Mouse (Mus musculus) CH12.LX (cell line): ENCODE measurements around the gene Xcl1. TPM values are rescaled to one million over a fixed set of nuclear protein-coding genes. Genes with fewer than 3 reads are reported as not detected.

ENCODE experiments used
- DNase-seq: peaks from one replicate; pipeline ENCODE4 v3.0.0-alpha.2; 2013; ENCODE audit errors: extremely low read depth
- H3K27ac ChIP-seq: 2 replicates; pipeline ENCODE4 v1.5.1; 2012; ENCODE audit warnings: low read depth, mild to moderate bottlenecking, control low read depth, moderate library complexity; ENCODE audit not compliant: insufficient read depth
- H3K27me3 ChIP-seq: replicated peaks from 2 replicates; pipeline ENCODE3; 2012; ENCODE audit warnings: inconsistent platforms
- H3K36me3 ChIP-seq, 2 experiments: replicated peaks in 1 of 2; 2 replicates each; pipeline versions ENCODE3 to v1.6.1; 2012; ENCODE audit warnings: inconsistent platforms in 1 of 2, low read length in 1 of 2, mild to moderate bottlenecking in 1 of 2, mixed read lengths in 1 of 2, moderate library complexity in 1 of 2; ENCODE audit not compliant: control insufficient read depth in 1 of 2, insufficient read depth in 1 of 2
- H3K4me1 ChIP-seq, 2 experiments: 2 replicates each; pipeline ENCODE4 v1.6.1; 2012; ENCODE audit warnings: inconsistent platforms in 1 of 2, moderate library complexity in 1 of 2; ENCODE audit not compliant: insufficient read depth in 2 of 2, control insufficient read depth in 1 of 2
- H3K4me2 ChIP-seq: 2 replicates; pipeline ENCODE4 v1.6.1; 2012; ENCODE audit warnings: low read depth, mild to moderate bottlenecking, control low read depth; ENCODE audit not compliant: poor library complexity, insufficient read depth, severe bottlenecking
- H3K4me3 ChIP-seq, 3 experiments: fragments of 150-350 bp in 1 of 3; sonication (generic) in 1 of 3; replicated peaks in 1 of 3; 2 replicates each; pipeline versions ENCODE3 to v1.5.1; 2011 to 2012; ENCODE audit warnings: low read depth in 2 of 3, low read length in 2 of 3, mild to moderate bottlenecking in 2 of 3, moderate library complexity in 2 of 3, control low read depth in 1 of 3, improper control_type of control experiment in 1 of 3, inconsistent platforms in 1 of 3, mixed read lengths in 1 of 3; ENCODE audit not compliant: poor library complexity in 1 of 3
- H3K79me2 ChIP-seq: replicated peaks from 2 replicates; pipeline ENCODE4 v1.6.1; 2012; ENCODE audit warnings: mild to moderate bottlenecking, moderate library complexity; ENCODE audit not compliant: control insufficient read depth, poor library complexity, insufficient read depth, severe bottlenecking; ENCODE audit errors: extremely low read depth
- H3K9ac ChIP-seq: 2 replicates; pipeline ENCODE4 v1.6.1; 2012; ENCODE audit warnings: low read depth, mild to moderate bottlenecking, control low read depth, moderate library complexity; ENCODE audit not compliant: insufficient read depth
- H3K9me3 ChIP-seq: replicated peaks from 2 replicates; pipeline ENCODE3; 2012; ENCODE audit warnings: low read length, inconsistent platforms, mixed read lengths
- BHLHE40 ChIP-seq: IDR thresholded peaks from 2 replicates; pipeline ENCODE4 v1.6.1; 2011; ENCODE audit warnings: mild to moderate bottlenecking, low read depth, low read length, improper control_type of control experiment
- ELF1 ChIP-seq: IDR thresholded peaks from 2 replicates; pipeline ENCODE4 v1.6.1; 2014; ENCODE audit warnings: low read depth, mild to moderate bottlenecking, inconsistent platforms, low read length, improper control_type of control experiment
- ETS1 ChIP-seq: conservative IDR thresholded peaks from 2 replicates; pipeline ENCODE4 v1.6.1; 2012; ENCODE audit warnings: low read depth, mild to moderate bottlenecking, inconsistent platforms, low read length, improper control_type of control experiment, moderate library complexity
- HCFC1 ChIP-seq: IDR thresholded peaks from 2 replicates; pipeline ENCODE4 v1.6.1; 2012; ENCODE audit warnings: low read depth, mild to moderate bottlenecking, inconsistent platforms, low read length, improper control_type of control experiment
- JUND ChIP-seq: conservative IDR thresholded peaks from 2 replicates; pipeline ENCODE4 v1.6.1; 2011; ENCODE audit warnings: low read depth, low read length, improper control_type of control experiment
- KAT2A ChIP-seq: IDR thresholded peaks from 2 replicates; pipeline ENCODE4 v1.6.1; 2012; ENCODE audit warnings: low read length, improper control_type of control experiment, inconsistent platforms; ENCODE audit not compliant: insufficient replicate concordance
- MAFK ChIP-seq: IDR thresholded peaks from 2 replicates; pipeline ENCODE4 v1.6.1; 2011; ENCODE audit warnings: low read length, improper control_type of control experiment; ENCODE audit not compliant: insufficient replicate concordance
- MAZ ChIP-seq: IDR thresholded peaks from 2 replicates; pipeline ENCODE4 v1.6.1; 2012; ENCODE audit warnings: low read depth, mild to moderate bottlenecking, inconsistent platforms, low read length, improper control_type of control experiment, moderate library complexity
- MEF2A ChIP-seq: IDR thresholded peaks from 2 replicates; pipeline ENCODE4 v1.6.1; 2014; ENCODE audit warnings: low read depth, mild to moderate bottlenecking, inconsistent platforms, low read length, improper control_type of control experiment, borderline replicate concordance
- MYC ChIP-seq: IDR thresholded peaks from 2 replicates; pipeline ENCODE4 v1.6.1; 2011; ENCODE audit warnings: low read depth, mild to moderate bottlenecking, improper control_type of control experiment, low read length
- NELFE ChIP-seq: IDR thresholded peaks from 2 replicates; pipeline ENCODE4 v1.6.1; 2011; ENCODE audit warnings: low read depth, low read length, improper control_type of control experiment
- PAX5 ChIP-seq: IDR thresholded peaks from 2 replicates; pipeline ENCODE4 v1.6.1; 2012; ENCODE audit warnings: low read length, inconsistent platforms, mixed read lengths
- POLR2A ChIP-seq: IDR thresholded peaks from 2 replicates; pipeline ENCODE4 v1.6.1; 2011; ENCODE audit warnings: low read depth, mild to moderate bottlenecking, improper control_type of control experiment, low read length
- POLR2AphosphoS2 ChIP-seq: IDR thresholded peaks from 2 replicates; pipeline ENCODE4 v1.6.1; 2011; ENCODE audit warnings: low read depth, low read length, improper control_type of control experiment
- RAD21 ChIP-seq: IDR thresholded peaks from 2 replicates; pipeline ENCODE4 v1.6.1; 2011; ENCODE audit warnings: low read depth, mild to moderate bottlenecking, low read length, improper control_type of control experiment, moderate library complexity
- RCOR1 ChIP-seq: conservative IDR thresholded peaks from 2 replicates; pipeline ENCODE4 v1.6.1; 2012; ENCODE audit warnings: low read depth, mild to moderate bottlenecking, inconsistent platforms, low read length, improper control_type of control experiment
- SIN3A ChIP-seq: IDR thresholded peaks from 2 replicates; pipeline ENCODE4 v1.6.1; 2012; ENCODE audit warnings: low read length, improper control_type of control experiment, inconsistent platforms
- UBTF ChIP-seq: IDR thresholded peaks from 2 replicates; pipeline ENCODE4 v1.6.1; 2012; ENCODE audit warnings: low read depth, mild to moderate bottlenecking, inconsistent platforms, low read length, improper control_type of control experiment, moderate library complexity
- USF1 ChIP-seq: IDR thresholded peaks from 2 replicates; pipeline ENCODE4 v1.6.1; 2014; ENCODE audit warnings: low read depth, mild to moderate bottlenecking, inconsistent platforms, low read length, improper control_type of control experiment
- USF2 ChIP-seq: conservative IDR thresholded peaks from 2 replicates; pipeline ENCODE4 v1.6.1; 2011; ENCODE audit warnings: low read depth, low read length, improper control_type of control experiment
- ZC3H11A ChIP-seq: IDR thresholded peaks from 2 replicates; pipeline ENCODE4 v1.6.1; 2012; ENCODE audit warnings: low read depth, mild to moderate bottlenecking, inconsistent platforms, low read length, improper control_type of control experiment
- ZKSCAN1 ChIP-seq: IDR thresholded peaks from 2 replicates; pipeline ENCODE4 v1.6.1; 2012; ENCODE audit warnings: low read depth, inconsistent platforms, low read length, improper control_type of control experiment, borderline replicate concordance
- ZMIZ1 ChIP-seq: IDR thresholded peaks from 2 replicates; pipeline ENCODE4 v1.6.1; 2012; ENCODE audit warnings: low read depth, mild to moderate bottlenecking, inconsistent platforms, low read length, improper control_type of control experiment
- ZNF384 ChIP-seq: IDR thresholded peaks from 2 replicates; pipeline ENCODE4 v1.6.1; 2012; ENCODE audit warnings: low read depth, low read length, improper control_type of control experiment, inconsistent platforms
- dilution Hi-C: fragments of 300-500 bp; cut with MboI; formaldehyde crosslinking; loops from 2 replicates; pipeline ENCODE4 v1.14.3; 2020; ENCODE audit warnings: low sequenced_read_pairs; ENCODE audit not compliant: extremely low pct_unique_long_range_greater_than_20kb, extremely low pct_ligation_motif_present
- in situ Hi-C: fragments of 300-500 bp; cut with MboI; formaldehyde crosslinking; loops from 3 replicates; pipeline ENCODE4 v1.14.3; 2019; ENCODE audit warnings: low sequenced_read_pairs, low pct_ligation_motif_present, low pct_unique_long_range_greater_than_20kb, mixed read lengths
- polyA plus RNA-seq: library from polyadenylated mRNA; unstranded; fragments of >175 nt; gene quantifications from 2 replicates; pipeline ENCODE4 v1.2.1, GENCODE M21; 2012; ENCODE audit warnings: low read depth; ENCODE audit not compliant: insufficient read length
- total RNA-seq, 2 experiments: library from RNA; depleted of rRNA; stranded (reverse); fragments of 300-350 nt in 1 of 2; fragments of >200 nt in 1 of 2; gene quantifications; 2 replicates each; pipeline ENCODE4 v1.2.3; 2012 to 2014

Xcl1 gene
- total and polyA plus RNA-seq, 3 experiments, result 0.46 to 0.68 TPM; not detected in 1

- no peak for DNase-seq
- Histone ChIP-seq H3K9me3 (no peaks in the 10 kb centered on the region), H3K4me3 (no peak overlapping the region), H3K4me2 (no peak overlapping the region), H3K36me3 (no peaks in the 10 kb centered on the region), H3K27me3 (no peaks in the 10 kb centered on the region), H3K9ac (no peak overlapping the region), H3K79me2 (no peaks in the 10 kb centered on the region), H3K4me1 (no peaks in the 10 kb centered on the region), H3K27ac (no peak overlapping the region)
- dilution Hi-C loops, result no loop called here
- TF ChIP-seq SIN3A (no peak), USF1 (no peak), HCFC1 (no peak), MAFK (no peak), USF2 (no peak), ZNF384 (no peak), BHLHE40 (no peak), ZMIZ1 (no peak), RAD21 (no peak), ZKSCAN1 (no peak), ZC3H11A (no peak), KAT2A (no peak)
- in situ Hi-C loops, result no loop called here
Measured at GRCm38 (mm10) chr1:164930006-164930405, 5.3 kb downstream of the Xcl1 start.

GRCm38 (mm10) chr1:164926534-164927160 lies 8.7 kb downstream of the Xcl1 start:
- no peak overlapping the region for H3K27ac ChIP-seq
- H3K9me3 ChIP-seq, result no peaks in the 10 kb centered on the region
- no peak for DNase-seq
- 0 out of 4 replicates have a peak, but pooled peaks cover 0 to 2% of the 10 kb centered on the region in 2 experiments for H3K4me1 ChIP-seq
- H3K27me3 ChIP-seq, result no peaks in the 10 kb centered on the region
- no peak for TF ChIP-seq UBTF
- TF ChIP-seq ZC3H11A, result no peak
- no peak for TF ChIP-seq ELF1
- TF ChIP-seq MYC, result no peak
- TF ChIP-seq POLR2AphosphoS2, result no peak
- no peak for TF ChIP-seq ZKSCAN1
- TF ChIP-seq MEF2A, result no peak
- TF ChIP-seq USF2, result no peak
- TF ChIP-seq JUND, result no peak
- no peak for TF ChIP-seq MAFK
- no peak for TF ChIP-seq RAD21
- no peak for TF ChIP-seq MAZ
- no peak for TF ChIP-seq ETS1
- no peak for TF ChIP-seq POLR2A
- TF ChIP-seq PAX5, result no peak
- TF ChIP-seq ZNF384, result no peak
- no peak for TF ChIP-seq SIN3A
- no peak for TF ChIP-seq HCFC1
- TF ChIP-seq RCOR1, result no peak
- no peak for TF ChIP-seq NELFE
- TF ChIP-seq, all 38 proteins: peak for 0
- Histone ChIP-seq H3K9ac (no peak overlapping the region), H3K79me2 (no peaks in the 10 kb centered on the region), H3K4me3 (no peak overlapping the region), H3K36me3 (no peaks in the 10 kb centered on the region), H3K4me2 (no peak overlapping the region)
- dilution Hi-C loops (no loop called here), in situ Hi-C loops (no loop called here)
